Mouse (Mus musculus) midbrain, postnatal 0 days (tissue): ENCODE results near the gene Cables2. TPM values are rescaled to one million over a fixed set of nuclear protein-coding genes. Genes with fewer than 3 reads are reported as not detected.
"Not testable (repeated sequence)": the region's sequence is repeated elsewhere in the genome, so short reads cannot be mapped to it uniquely, and the experiment has no call there.

Experiments used
- ATAC-seq: fragments of 200-750 bp; cut with Nextera tagmentation; 2 replicates; pipeline ENCODE4 v1.8.0; 2017; ENCODE audit warnings: moderate number of reproducible peaks, mild to moderate bottlenecking, moderate TSS enrichment, moderate library complexity; ENCODE audit not compliant: low FRiP score
- DNase-seq: peaks from one replicate; pipeline ENCODE4 v3.0.0-alpha.2; 2015; ENCODE audit warnings: low spot score
- H3K27ac ChIP-seq: fragments of 300-500 bp; sonication (generic); 2 replicates; pipeline ENCODE4 v1.5.1; 2014; ENCODE audit warnings: low read depth, mild to moderate bottlenecking, low read length, mixed read lengths
- H3K27me3 ChIP-seq: fragments of 300-500 bp; sonication (generic); 2 replicates; pipeline ENCODE4 v1.6.1; 2014; ENCODE audit warnings: low read length, control low read depth, mixed read lengths; ENCODE audit not compliant: insufficient read depth
- H3K36me3 ChIP-seq: fragments of 300-500 bp; sonication (generic); 2 replicates; pipeline ENCODE4 v1.6.1; 2014; ENCODE audit warnings: low read length, control low read depth, mixed read lengths; ENCODE audit not compliant: insufficient read depth
- H3K4me1 ChIP-seq: fragments of 300-500 bp; sonication (generic); 2 replicates; pipeline ENCODE4 v1.6.1; 2014; ENCODE audit warnings: mild to moderate bottlenecking, control low read depth, antibody characterized with exemption, low read length, mixed read lengths; ENCODE audit not compliant: insufficient read depth
- H3K4me2 ChIP-seq: fragments of 300-500 bp; sonication (generic); 2 replicates; pipeline ENCODE4 v1.6.1; 2014; ENCODE audit warnings: low read depth, mild to moderate bottlenecking, low read length, mixed read lengths; ENCODE audit not compliant: poor library complexity, severe bottlenecking
- H3K4me3 ChIP-seq: fragments of 300-500 bp; sonication (generic); 2 replicates; pipeline ENCODE4 v1.5.1; 2014; ENCODE audit warnings: low read depth, mild to moderate bottlenecking, low read length, moderate library complexity
- H3K9ac ChIP-seq: fragments of 300-500 bp; sonication (generic); replicated peaks from 2 replicates; pipeline ENCODE4 v1.6.1; 2014; ENCODE audit warnings: mild to moderate bottlenecking, low read length, moderate library complexity, mixed read lengths; ENCODE audit not compliant: poor library complexity, severe bottlenecking
- H3K9me3 ChIP-seq: fragments of 300-500 bp; sonication (generic); 2 replicates; pipeline ENCODE4 v1.6.1; 2016; ENCODE audit warnings: low read length, control low read depth
- CTCF ChIP-seq: IDR thresholded peaks from 2 replicates; pipeline ENCODE4 v1.5.1; 2016; ENCODE audit warnings: antibody characterized with exemption, mild to moderate bottlenecking
- whole genome bisulfite sequencing: fragments of 180-500 bp; shearing (Covaris S2); extraction: QIAGEN DNeasy Blood & Tissue Kit; methylation state at CpG from one replicate; pipeline ENCODE4 v1.1.7; 2014; 5-methylcytosine and 5-hydroxymethylcytosine counted together
- polyA plus RNA-seq: library from polyadenylated mRNA; unstranded; fragments of >200 nt; fragmentation: Nextera tagmentation; extraction: Ambion mirVana; gene quantifications from 2 replicates; pipeline ENCODE4 v1.2.1, GENCODE M21; 2015
- total RNA-seq: library from RNA; depleted of rRNA; stranded (reverse); fragments of >200 nt; gene quantifications from 2 replicates; pipeline ENCODE4 v1.2.3, GENCODE M21; 2014

Gene Cables2
- total and polyA plus RNA-seq, 2 experiments from 2014 or later = 37.8 to 59.1 TPM

DNA sequence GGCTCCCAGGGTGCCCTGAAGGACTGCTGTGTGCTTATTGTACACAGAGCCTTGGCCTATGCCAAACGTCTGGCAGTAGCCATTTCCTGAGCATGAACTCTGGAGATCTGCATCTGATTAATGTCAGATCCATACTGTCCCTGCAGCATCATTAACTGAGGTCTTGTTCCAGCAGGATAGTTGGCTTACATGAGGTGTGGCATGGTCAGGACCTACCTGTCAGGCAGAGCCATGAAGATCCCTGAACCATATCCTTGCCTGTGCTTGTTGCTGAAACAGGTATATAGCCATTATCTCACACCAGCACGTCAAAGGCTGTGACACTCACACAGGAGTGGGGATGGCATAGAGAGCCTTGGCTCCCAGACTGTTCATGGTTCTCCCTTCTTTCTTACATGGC is 5.3 kb downstream of the Cables2 start:
- WGBS = 57% methylated on average over 2 of the region's 2 CpGs
- H3K9me3 ChIP-seq = no peaks in the 10 kb centered on the region
- no peak overlapping the region for H3K4me2 ChIP-seq
- no peak for DNase-seq
- H3K27ac ChIP-seq = no peak overlapping the region
- no peaks in the 10 kb centered on the region for H3K27me3 ChIP-seq
- ATAC-seq = no peak
- H3K4me1 ChIP-seq = peaks cover 13% of the 10 kb centered on the region; the same call in 1 of the 2 replicates
- no peak for TF ChIP-seq CTCF
- H3K9ac ChIP-seq = no peak overlapping the region
- no peak overlapping the region for H3K4me3 ChIP-seq
- peaks cover 42% of the 10 kb centered on the region for H3K36me3 ChIP-seq

DNA sequence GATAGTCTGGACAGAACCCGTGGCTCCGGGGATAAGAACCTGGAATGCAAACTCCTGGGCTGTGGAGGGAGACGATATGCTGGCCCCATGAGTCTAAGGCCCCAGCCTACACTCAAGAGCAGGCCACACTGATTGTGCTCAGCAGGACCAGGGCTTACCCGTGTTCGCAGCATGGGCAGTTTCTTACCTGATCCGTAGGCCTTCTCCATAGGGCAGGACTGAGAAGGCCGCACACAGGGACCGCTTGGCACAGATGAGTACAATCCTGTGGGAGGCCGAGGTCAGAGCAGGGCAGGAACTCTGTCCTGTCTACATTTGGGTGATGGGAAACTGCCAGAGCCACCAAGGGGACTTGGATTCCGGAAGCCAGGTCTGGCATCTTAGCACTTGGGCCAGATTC is 10.4 kb downstream of the Cables2 start:
- H3K4me2 ChIP-seq = no peak overlapping the region
- no peak overlapping the region for H3K27ac ChIP-seq
- DNase-seq (no peak), ATAC-seq (no peak)
- no peak overlapping the region for H3K4me3 ChIP-seq
- H3K9me3 ChIP-seq = no peaks in the 10 kb centered on the region
- H3K36me3 ChIP-seq = peaks cover 52% of the 10 kb centered on the region
- no peaks in the 10 kb centered on the region for H3K27me3 ChIP-seq
- H3K9ac ChIP-seq = no peak overlapping the region
- TF ChIP-seq CTCF = no peak
- 92% methylated on average over 10 of the region's 10 CpGs for WGBS
- no peaks in the 10 kb centered on the region for H3K4me1 ChIP-seq

DNA sequence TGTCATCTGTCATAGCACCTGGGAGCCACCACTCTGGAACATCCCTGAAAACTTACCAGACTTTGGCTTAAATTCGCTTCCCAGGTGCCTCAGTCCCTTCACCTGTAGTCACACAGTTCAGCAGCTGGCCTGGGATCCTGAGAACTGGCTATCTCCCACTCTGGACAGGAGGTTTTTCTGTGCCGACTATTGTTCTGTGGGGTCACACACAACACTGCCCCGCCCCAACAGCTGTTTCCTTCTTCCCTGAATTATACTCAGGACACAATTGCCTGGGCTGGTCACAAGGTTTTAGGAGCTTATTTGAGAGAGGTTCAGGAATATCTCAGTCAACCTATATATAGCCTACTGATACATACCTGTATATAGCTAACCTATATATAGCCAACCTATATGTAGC is 10.9 kb downstream of the Cables2 start:
- WGBS = 77% methylated on average over 3 of the region's 3 CpGs
- no peaks in the 10 kb centered on the region for H3K9me3 ChIP-seq
- no peak overlapping the region for H3K4me3 ChIP-seq
- TF ChIP-seq CTCF = no peak
- H3K4me1 ChIP-seq = no peaks in the 10 kb centered on the region
- DNase-seq (no peak), ATAC-seq (no peak)
- no peak overlapping the region for H3K4me2 ChIP-seq
- H3K27ac ChIP-seq = no peak overlapping the region
- H3K27me3 ChIP-seq = no peaks in the 10 kb centered on the region
- H3K9ac ChIP-seq = no peak overlapping the region
- peaks cover 52% of the 10 kb centered on the region for H3K36me3 ChIP-seq

DNA sequence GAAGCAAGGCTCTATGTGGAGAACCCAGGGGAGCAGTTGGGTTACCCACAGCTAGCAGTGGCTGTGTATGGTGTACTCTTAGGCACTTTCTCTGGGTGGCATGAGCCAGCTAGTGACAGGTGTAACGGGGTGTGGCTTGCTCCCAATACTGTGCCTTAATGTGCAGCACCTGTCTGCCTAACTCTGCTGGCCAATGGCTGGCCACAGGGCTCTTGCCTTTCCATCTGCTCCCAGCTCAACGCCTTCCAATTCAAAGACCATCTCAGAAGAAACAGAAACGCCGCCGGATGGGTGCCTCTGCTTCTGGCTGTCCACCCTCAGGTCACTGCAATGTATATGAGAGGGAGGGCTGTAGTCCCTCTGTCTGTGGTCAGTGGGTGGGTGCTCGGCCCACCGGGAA is 11.4 kb downstream of the Cables2 start:
- Histone ChIP-seq H3K4me3 (no peak overlapping the region), H3K36me3 (peaks cover 47% of the 10 kb centered on the region), H3K9ac (no peak overlapping the region), H3K9me3 (no peaks in the 10 kb centered on the region), H3K4me2 (no peak overlapping the region), H3K27ac (no peak overlapping the region), H3K4me1 (no peaks in the 10 kb centered on the region), H3K27me3 (no peaks in the 10 kb centered on the region)
- ATAC-seq = no peak
- no peak for DNase-seq
- no peak for TF ChIP-seq CTCF
- 88% methylated on average over 7 of the region's 7 CpGs for WGBS

DNA sequence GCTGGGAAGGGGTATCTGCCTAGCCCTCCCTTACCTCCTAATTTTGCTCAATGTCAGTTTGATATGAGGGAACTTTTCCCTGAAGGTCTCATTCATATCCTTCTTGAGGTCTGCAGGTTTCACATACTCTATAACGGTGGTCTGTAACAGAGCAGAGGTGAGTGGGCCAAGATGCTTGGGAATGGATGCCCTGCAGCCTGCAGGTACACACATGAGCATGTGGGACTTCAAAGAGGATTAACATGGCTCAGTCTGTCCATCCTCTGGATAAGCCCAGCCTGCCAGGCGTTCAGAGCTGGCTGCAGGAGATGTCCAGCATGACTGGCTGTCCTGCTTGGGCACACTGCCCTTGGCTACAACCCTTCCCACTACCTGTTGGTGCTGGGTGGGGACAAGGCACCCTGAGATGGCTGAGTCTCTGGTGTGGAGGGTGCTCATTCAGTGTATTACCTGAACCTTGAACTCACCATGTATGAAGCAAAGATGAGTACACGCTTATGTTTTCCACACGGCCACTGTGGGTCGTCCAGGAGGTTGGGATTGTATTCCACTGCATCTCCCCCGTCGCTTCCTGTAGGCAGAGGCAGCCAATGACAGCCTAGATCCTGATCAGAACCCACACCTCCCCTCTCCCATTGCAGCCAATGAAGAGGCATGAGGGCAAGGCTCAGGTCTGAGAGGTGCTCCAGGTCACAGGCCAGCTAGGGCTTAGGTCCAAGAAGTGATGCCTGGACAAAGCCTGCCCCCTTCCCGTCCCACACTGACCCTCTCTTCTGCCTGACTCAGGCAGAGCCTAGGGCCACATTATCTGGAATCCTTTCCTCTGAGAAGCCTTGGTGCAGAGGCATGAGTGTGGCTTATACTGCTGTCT is 12.5 kb downstream of the Cables2 start:
- WGBS = 64% methylated on average over 8 of the region's 8 CpGs
- no peak overlapping the region for H3K9ac ChIP-seq
- no peak for ATAC-seq
- H3K36me3 ChIP-seq = peaks cover 40% of the 10 kb centered on the region
- no peaks in the 10 kb centered on the region for H3K27me3 ChIP-seq
- H3K4me3 ChIP-seq = no peak overlapping the region
- H3K27ac ChIP-seq = no peak overlapping the region
- no peaks in the 10 kb centered on the region for H3K9me3 ChIP-seq
- H3K4me1 ChIP-seq = 0 out of 2 replicates have a peak, but pooled peaks cover 2% of the 10 kb centered on the region
- TF ChIP-seq CTCF = no peak
- H3K4me2 ChIP-seq = no peak overlapping the region
- DNase-seq = no peak

DNA sequence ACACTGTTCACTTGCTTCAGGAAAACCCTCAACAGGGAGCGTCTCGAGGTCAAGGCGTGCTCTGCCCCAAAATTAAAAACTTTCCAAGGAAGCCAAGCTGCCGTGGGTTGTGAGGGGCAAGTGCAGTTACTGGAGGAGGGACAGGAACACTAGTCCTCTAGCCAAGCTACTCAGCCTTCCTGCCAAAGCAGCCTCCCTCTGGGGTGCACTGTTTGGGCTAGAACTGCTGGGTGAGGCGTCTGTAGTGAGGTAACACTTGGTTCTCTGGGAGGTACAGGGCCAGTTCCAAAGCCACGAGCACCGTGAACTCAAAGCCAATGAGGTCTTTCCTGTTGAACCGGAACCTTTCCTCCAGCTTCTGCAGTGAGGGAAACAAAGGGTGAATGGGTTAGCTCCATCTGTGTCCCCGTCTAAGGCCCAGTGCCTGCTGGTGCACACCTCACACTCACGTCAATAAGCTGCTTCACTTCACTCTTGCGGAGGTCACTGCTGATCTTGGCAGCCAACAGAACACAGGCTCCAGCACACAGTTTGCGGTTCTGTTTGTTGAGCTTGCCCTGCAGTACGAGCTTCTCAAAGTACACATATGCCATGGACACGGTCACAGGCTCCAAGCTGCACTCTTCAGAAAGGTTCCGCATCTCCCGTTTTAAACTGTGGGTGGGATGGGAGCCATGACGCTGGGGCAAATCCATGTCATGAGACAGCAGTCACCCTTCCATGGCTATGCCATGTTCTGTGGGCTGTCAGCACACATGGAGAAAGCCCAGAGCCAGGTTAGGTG is 13.3 kb downstream of the Cables2 start:
- H3K27ac ChIP-seq, H3K4me1 ChIP-seq, H3K27me3 ChIP-seq, ATAC-seq, H3K9me3 ChIP-seq, DNase-seq, H3K4me2 ChIP-seq, H3K4me3 ChIP-seq, H3K9ac ChIP-seq: not testable (repeated sequence)
- WGBS = 76% methylated on average over 17 of the region's 17 CpGs
- peaks cover 38% of the 10 kb centered on the region for H3K36me3 ChIP-seq

DNA sequence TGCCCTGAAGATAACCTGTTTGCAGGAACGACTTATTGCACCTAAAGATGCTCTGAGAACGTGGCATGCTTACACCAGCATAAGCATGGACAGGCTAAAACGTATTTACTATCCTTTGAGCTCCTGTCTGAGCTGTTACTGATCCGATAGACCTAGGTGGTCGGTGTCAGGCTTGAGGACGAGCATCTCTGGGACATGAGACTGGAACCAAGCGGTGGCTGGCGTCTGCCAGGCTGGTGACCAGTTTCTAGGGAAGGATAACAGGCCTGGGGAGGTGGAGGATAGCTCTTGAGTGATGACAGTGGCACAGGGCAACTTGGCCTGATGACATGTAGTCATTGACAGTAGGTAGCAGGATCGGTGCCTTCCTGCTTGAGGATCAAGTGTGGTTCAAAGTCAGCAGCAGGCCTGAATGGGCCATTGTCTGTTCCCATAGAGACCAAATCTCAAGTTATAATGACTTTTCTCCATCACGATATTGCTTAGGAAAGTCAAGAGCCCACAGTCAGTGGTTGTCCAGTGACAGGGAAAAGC is 14.3 kb downstream of the Cables2 start:
- not testable (repeated sequence) for ATAC-seq, H3K27me3 ChIP-seq, H3K4me1 ChIP-seq, H3K4me3 ChIP-seq, DNase-seq, H3K9me3 ChIP-seq, H3K4me2 ChIP-seq, H3K9ac ChIP-seq, H3K27ac ChIP-seq
- H3K36me3 ChIP-seq = peaks cover 35% of the 10 kb centered on the region
- 76% methylated on average over 10 of the region's 10 CpGs for WGBS
